Mouse (Mus musculus) testis, postnatal 14 days (tissue): ENCODE measurements at regions not wholly inside any gene's neighbourhood (a gene's known extent, or its start where the extent isn't known, plus 50 kb on each side); places are given as distances from the start of the nearest gene placed in this dataset.

Experiments used
- DNase-seq: peaks from one replicate; pipeline ENCODE4 v3.0.0; 2021; ENCODE audit warnings: low spot score

DNA sequence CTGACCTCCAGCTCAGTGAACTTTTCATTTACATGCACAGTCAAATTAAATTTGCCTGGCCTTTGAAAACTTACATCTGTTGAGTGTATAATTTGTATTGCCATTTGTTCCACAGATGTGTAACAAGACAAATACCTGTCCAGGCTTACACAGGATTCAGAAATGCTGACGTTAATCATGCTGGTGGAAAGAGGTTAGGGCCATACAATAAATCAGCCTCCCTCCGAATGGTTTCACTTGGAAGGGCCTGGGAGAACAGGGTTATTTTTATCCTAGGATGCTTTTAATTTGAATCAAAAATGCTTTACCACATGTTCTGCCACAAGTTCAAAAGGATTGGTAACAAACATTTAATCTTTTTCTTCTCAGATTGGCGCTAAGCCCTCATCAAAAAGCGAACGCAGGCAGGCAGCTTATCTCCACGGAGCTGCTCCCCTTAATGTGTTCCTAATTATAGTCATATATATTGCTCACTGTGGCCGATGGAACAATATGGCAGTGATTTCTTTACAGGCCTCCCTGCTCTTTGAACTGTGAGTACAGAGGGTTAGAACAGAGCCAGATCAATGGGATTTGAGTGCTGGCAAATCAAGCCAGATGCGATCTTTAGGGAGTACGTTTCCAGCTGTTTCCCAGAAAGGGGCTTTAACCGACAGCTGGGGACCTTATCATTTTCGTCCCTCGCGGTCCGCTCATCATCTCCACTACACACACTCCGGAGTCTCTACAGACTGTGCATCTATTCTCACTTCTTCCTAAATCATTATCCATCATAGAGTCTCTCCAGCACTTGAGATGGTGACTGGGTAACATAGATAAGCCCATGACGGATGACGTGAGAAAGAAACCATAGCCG, 313.9 kb downstream of the Ndfip2 start:
- DNase-seq: no peak

- no peak for DNase-seq
These were observed 311.8 kb downstream of the Ndfip2 start for GRCm38 (mm10) chr14:105570156-105570555.

DNA sequence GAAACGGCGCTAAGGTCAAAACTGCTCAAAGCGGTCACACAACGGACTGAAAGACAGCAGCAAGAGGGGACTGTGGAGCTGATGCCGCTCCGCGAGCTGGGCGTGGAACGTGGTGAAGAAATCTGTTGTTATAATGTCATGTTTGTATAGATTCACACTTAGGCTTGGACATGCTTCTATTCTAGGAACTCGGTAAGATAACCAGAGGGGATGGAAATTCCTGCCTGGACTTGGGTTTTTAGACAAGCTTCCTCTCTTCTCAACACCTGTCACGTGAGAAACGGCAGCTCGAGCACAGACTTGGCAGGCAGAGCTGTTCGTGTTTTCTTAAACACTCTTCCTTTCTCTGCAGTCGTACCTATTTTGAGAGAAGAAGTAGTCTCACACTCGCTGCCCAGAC, 307.5 kb downstream of the Ndfip2 start:
- no peak for DNase-seq

GRCm38 (mm10) chr14:105562843-105563242, 304.5 kb downstream of the Ndfip2 start:
- no peak for DNase-seq

DNA sequence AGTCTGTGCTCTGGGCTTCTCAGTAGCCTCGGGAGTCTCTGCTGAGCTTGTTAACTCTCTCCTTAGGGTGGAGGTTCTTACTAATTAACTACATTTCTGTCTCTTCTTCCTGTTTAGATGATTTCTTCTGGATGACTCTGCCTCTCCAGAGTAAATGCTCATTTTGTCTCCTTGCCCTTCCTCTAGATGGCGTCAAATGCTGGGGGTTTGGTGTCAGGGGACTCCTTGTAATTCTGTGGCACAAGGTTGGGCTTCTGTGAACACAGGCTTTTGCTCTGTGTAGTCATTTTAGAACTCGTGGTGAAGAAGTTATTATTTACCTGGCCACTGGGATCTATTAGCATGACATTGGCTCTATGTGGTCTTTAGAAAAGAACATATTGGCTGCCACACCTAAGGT, 298.4 kb downstream of the Ndfip2 start:
- DNase-seq: no peak

DNA sequence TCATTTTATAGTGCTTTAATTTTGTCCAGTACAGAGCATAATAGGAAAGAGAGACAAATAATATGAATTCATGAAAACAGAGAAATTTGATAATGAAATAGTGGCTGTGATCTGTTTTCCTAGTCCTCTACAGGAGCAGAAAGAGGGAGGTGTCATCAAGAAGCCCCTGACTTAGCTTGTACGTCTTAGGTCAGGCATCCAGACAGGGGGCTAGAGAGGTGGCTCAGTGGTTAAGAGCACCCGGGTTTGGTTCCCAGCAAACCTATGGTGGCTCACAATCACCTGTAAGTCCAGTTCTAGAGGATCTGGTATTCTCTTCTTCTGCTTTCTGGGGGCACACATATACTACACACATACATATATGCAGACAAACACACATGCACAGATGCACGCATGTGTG, 285.7 kb downstream of the Ndfip2 start:
- DNase-seq: no peak

DNA sequence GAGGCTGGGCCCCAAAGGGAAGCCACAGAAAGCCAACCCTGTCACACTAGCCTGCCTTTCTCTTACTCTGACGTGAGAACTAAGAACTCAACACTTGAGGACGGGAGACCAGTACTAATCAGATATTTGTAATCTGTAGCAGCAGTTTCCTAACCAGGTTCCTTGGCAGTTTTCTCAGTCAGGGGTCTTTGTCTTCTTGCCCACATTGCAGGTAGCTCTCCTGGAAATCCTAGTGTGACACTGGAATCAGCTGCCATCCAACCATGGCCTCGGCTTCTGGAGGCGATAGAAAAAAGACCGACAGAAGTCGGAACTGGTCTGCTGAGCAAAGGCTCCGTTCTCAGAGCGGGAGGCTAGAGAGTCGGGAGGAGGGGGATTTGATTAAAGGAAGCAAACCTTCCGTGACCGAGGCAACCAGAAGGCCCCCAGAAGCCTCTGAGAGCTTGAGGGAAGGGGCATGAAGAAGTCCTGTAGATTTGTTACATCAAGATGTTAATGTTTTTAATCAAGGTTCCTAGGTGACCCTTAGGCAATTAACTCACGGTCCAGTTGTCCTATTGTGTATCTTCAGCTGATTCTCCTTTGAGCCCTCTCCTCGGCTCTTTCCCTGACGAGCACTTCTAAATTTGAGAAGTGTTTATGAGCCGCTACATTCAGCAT, 284.2 kb downstream of the Ndfip2 start:
- no peak for DNase-seq

DNA sequence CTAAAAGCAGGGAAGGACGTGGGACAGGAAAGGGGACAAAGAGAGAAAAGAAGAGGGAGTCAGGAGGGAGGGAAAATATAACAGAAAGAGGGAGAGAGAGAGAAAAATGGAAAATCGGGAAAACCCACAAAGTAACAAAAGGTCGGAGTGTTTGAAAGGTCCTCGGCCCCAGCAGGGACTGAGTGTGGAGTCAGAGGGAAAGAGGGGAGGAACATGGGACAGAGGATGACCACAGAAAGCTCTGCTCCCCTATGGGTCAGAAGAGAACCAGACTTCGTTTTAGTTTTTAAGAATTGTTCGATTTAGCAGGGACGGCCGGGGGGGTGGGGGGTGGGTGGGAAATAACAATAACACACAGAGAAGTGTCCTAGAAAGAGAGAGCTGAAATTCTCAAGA, 283.7 kb downstream of the Ndfip2 start:
- DNase-seq: no peak

DNA sequence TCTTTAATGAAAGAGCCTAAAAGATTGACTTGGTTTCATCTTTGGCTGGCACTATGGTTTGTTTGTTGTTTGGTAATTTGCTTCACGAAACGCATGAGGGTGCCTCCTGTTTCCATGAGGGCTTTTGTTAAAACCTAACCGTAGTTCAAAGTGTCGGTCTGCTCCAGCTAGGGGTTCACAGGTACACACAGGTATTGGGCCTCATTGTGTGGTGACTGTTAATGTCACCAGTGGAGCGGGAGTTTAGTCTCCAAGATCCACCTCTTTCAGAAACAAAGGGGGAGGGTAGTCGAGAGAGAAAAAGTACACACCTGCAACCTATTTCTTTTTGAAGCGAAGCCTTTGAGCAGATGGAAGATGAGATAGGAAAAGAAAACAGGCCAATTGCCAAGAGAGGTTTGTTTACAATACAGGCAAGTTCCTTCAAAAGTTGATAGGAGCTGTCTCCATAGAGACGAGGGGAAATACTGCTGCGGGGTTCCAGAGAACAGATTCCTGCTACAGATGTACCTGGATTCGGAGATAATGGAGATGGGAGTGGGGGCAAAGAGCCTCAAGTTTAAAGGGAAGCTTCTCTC, 273.9 kb downstream of the Ndfip2 start:
- DNase-seq: no peak

DNA sequence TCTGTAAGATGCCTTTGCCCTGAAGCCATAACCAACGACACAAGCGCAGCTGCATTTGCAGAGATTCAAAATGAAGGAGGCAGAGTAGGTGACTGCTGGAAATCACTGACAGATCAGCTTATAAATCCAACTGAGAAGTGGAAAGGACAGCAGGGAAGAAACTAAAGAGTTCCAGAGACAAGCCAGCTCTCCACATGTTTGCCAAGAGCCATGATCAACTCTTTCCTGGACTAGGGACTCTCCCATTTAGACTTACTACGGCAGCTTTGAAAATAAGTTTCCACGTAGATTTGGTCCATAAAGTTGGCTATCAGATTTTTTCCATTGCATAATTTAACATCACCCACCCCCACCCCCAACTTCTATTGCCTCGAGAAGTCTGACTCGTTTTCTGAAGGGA, 269.7 kb downstream of the Ndfip2 start:
- DNase-seq: no peak

DNA sequence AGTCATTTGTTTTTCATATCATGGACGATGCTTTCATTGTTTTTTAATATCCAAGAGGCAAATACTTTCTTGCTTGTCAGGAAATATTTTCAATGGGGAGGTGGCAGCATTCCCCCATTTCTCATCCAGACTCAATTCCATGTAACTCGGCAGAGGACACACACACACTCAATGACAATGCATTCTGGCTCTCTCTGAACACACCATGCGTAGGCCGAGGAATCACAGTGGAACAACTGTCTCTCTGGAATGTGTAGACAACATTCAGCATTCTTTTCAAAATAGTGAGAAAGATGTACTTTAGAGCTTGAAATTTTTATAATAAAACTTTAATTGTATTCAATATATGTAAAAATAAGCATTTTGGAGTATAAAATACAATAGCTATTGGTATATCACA, 265.5 kb downstream of the Ndfip2 start:
- DNase-seq: no peak

- no peak for DNase-seq
These were observed 263.9 kb downstream of the Ndfip2 start for GRCm38 (mm10) chr14:105522279-105522678.

DNA sequence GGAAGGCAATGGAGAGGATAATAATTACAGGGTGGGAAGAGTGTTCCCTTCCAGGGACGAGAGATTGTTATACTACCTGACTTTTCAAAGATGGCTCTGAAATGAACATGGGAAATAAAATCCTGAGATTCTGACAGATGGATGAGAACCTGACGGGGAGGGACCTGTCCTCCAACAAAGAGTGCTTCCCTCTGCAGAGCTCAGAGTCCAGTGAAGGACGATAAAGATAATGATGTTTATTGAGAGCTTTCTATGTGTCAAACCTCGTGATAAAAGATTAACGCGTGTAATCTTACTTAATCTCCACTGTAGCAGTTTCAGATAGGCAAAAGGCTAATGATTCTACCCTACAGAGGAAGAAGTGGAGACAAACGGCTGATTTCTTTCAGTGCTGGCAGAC, 260.3 kb downstream of the Ndfip2 start:
- DNase-seq: no peak

- DNase-seq: no peak
These were observed 256.0 kb downstream of the Ndfip2 start for GRCm38 (mm10) chr14:105514413-105514812.

DNA sequence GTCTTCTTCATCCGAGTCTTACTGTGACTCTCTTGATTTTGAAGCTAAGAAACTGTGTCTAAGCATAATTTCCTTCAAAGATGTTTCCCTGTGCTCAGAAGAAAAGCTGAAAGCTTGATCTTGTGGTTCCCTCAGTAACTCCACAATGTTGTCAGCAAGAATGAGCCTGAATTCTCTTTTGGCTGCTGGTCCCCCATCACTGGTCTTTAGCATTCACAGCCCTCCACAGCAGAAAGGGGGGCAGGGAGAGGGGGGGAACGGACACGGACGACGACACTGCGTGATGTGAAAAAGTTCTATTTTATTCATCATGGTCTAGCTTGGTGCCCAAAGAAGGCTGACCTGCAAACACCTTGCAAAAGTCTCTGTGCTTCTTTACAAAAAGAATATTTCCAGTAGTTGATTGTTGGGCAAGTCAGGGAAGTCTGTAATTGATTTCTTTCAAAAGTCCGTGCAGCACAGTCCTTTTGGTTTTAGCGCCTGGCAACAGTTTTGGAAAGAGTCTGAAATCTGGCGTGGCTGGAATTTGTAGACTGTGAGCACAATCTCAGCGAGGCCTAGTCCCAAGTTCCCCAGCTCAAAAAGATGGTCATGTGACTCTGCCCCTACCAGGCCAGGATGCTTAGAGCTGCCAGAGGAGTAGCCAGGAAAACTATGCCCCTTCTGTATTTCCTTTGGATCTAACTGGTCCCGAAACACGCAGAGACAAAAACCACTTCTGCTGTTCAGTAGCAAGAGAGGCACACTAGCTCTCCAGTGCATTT, 254.7 kb downstream of the Ndfip2 start:
- DNase-seq: no peak

- no peak for DNase-seq
These were observed 253.5 kb downstream of the Ndfip2 start for GRCm38 (mm10) chr14:105511826-105512225.

DNA sequence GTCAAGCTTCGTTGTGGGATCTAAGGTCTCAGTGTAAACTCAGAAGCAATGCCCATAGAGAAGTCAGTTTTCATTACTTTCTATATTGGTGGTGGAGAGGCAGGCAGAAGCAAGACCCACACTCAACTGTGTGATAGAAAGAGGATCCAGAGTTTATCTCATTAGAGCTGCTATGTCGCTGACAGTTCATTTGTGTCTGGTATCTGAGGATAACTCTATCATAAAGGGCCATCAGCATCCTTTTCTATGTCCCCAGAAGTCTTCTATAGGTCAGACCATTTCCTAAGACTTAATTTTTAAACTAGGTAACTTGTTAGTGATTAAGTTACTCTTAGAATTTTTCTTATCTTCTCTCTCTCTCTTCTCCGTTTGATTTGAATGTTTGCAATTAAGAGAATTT, 252.8 kb downstream of the Ndfip2 start:
- DNase-seq: no peak

- DNase-seq: no peak
These were observed 246.9 kb downstream of the Ndfip2 start for GRCm38 (mm10) chr14:105505261-105505660.

GRCm38 (mm10) chr14:105504376-105504775, 246.0 kb downstream of the Ndfip2 start:
- no peak for DNase-seq

GRCm38 (mm10) chr14:105503806-105504205, 245.4 kb downstream of the Ndfip2 start:
- no peak for DNase-seq

DNA sequence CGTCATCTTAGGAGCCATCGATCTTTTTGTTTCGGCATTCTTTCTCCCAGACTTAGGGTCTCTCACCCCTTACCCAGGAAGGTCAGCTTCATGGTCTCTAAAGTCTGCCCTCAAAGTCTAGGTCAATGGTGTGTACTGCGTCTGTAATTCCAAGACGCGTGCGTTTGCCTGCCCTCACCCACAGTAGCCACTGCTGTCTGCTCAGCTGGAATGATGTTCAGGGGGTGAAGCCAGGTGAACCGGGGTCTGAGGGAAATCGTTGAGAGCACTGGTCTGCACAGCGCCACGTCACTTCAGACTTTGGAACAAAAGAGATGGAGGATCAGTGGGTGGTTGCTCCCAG, 244.2 kb downstream of the Ndfip2 start:
- DNase-seq: no peak

GRCm38 (mm10) chr14:105501792-105502632, 243.6 kb downstream of the Ndfip2 start:
- DNase-seq: no peak
